Mouse (Mus musculus): ENCODE measurements at regions not wholly inside any gene's neighbourhood (a gene's known extent, or its start where the extent isn't known, plus 50 kb on each side); places are given as distances from the start of the nearest gene placed in this dataset.

GRCm38 (mm10) chr16:85677027-85677426 is 123.8 kb upstream of the Cyyr1 start:
- H3K4me1 ChIP-seq: no peaks in the 10 kb centered on the region
- H3K27me3 ChIP-seq: 0 out of 2 replicates have a peak, but pooled peaks cover 7% of the 10 kb centered on the region
- 37% methylated on average over 9 of the region's 9 CpGs for WGBS
- no peak overlapping the region for H3K9ac ChIP-seq
- no peak overlapping the region for H3K4me3 ChIP-seq
- no peaks in the 10 kb centered on the region for H3K36me3 ChIP-seq
- ATAC-seq (ENCODE audit: insufficient number of reproducible peaks, insufficient read depth, low FRiP score, low TSS enrichment, low read depth): no peak
- no peak overlapping the region for H3K4me2 ChIP-seq
- no peak overlapping the region for H3K27ac ChIP-seq
- H3K9me3 ChIP-seq: no peaks in the 10 kb centered on the region

GRCm38 (mm10) chr16:85668767-85669166 is 115.6 kb upstream of the Cyyr1 start:
- no peak overlapping the region for H3K4me2 ChIP-seq
- H3K9me3 ChIP-seq: no peaks in the 10 kb centered on the region
- 77% methylated on average over 5 of the region's 5 CpGs for WGBS
- no peaks in the 10 kb centered on the region for H3K36me3 ChIP-seq
- no peak overlapping the region for H3K27ac ChIP-seq
- H3K4me1 ChIP-seq: no peaks in the 10 kb centered on the region
- H3K9ac ChIP-seq: no peak overlapping the region
- no peaks in the 10 kb centered on the region for H3K27me3 ChIP-seq
- H3K4me3 ChIP-seq: no peak overlapping the region
- no peak for ATAC-seq (ENCODE audit: insufficient number of reproducible peaks, insufficient read depth, low FRiP score, low TSS enrichment, low read depth)

DNA sequence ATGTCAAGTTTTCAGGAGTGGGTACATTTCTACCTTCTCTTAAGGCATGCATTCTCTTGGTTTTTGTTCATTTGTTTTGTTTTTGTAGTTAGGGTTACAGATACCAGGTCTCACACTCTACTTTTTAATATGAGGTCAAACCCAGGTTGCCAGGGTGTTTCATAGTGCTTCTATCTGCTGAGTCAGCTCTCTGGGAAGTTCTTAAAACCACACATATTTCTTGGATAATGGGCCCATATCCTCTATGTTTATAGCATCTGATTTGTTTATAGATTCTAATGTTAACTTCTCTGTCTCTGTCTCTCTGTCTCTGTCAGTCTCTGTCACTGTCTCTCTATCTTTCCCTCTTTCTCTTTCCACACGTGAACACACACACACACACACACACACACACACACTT is 114.6 kb upstream of the Cyyr1 start:
- no peak for ATAC-seq (ENCODE audit: insufficient number of reproducible peaks, insufficient read depth, low FRiP score, low TSS enrichment, low read depth)
- WGBS: 58% methylated on average over 1 of the region's 1 CpGs
- no peaks in the 10 kb centered on the region for H3K9me3 ChIP-seq

GRCm38 (mm10) chr16:85649516-85649915 is 96.3 kb upstream of the Cyyr1 start:
- Histone ChIP-seq H3K4me1 (no peaks in the 10 kb centered on the region), H3K4me3 (no peak overlapping the region), H3K27me3 (no peaks in the 10 kb centered on the region), H3K4me2 (no peak overlapping the region), H3K9me3 (no peaks in the 10 kb centered on the region), H3K9ac (no peak overlapping the region), H3K36me3 (no peaks in the 10 kb centered on the region), H3K27ac (no peak overlapping the region)
- 91% methylated on average over 1 of the region's 1 CpGs for WGBS
- ATAC-seq (ENCODE audit: insufficient number of reproducible peaks, insufficient read depth, low FRiP score, low TSS enrichment, low read depth): no peak

More for the DNA sequence above, 114.6 kb upstream of the Cyyr1 start:
- Histone ChIP-seq H3K27me3 (no peaks in the 10 kb centered on the region), H3K4me2 (no peak overlapping the region), H3K4me3 (no peak overlapping the region), H3K4me1 (no peaks in the 10 kb centered on the region), H3K9ac (no peak overlapping the region), H3K36me3 (no peaks in the 10 kb centered on the region), H3K27ac (no peak overlapping the region)

GRCm38 (mm10) chr16:85640992-85641391 is 87.8 kb upstream of the Cyyr1 start:
- Histone ChIP-seq H3K4me2 (no peak overlapping the region), H3K27me3 (no peaks in the 10 kb centered on the region), H3K9ac (no peak overlapping the region), H3K4me3 (no peak overlapping the region), H3K9me3 (no peaks in the 10 kb centered on the region), H3K27ac (no peak overlapping the region), H3K4me1 (no peaks in the 10 kb centered on the region), H3K36me3 (no peaks in the 10 kb centered on the region)
- WGBS: 87% methylated on average over 4 of the region's 4 CpGs
- no peak for ATAC-seq (ENCODE audit: insufficient number of reproducible peaks, insufficient read depth, low FRiP score, low TSS enrichment, low read depth)

DNA sequence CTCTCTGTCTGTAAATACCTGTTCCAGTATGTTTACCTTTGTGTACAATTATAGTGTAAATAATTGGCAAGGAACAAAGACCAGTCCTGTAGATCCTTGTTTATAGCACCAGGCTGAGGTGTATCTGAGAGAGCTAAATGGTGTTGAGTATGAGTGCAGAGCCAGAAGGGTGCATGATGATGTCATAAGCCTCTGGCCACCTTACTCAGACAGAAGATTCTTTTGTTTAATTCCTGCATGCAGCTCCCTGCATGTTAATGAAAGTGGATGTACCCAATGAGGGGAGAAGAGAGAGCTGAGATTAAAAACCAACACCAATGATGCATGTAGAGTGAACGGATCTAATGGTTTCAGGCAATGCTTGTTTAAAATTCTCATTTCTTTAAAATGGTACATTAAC is 83.9 kb upstream of the Cyyr1 start:
- no peak overlapping the region for H3K27ac ChIP-seq
- no peaks in the 10 kb centered on the region for H3K4me1 ChIP-seq
- no peak for ATAC-seq (ENCODE audit: insufficient number of reproducible peaks, insufficient read depth, low FRiP score, low TSS enrichment, low read depth)
- 81% methylated on average over 1 of the region's 1 CpGs for WGBS
- H3K4me3 ChIP-seq: no peak overlapping the region
- no peaks in the 10 kb centered on the region for H3K9me3 ChIP-seq
- H3K9ac ChIP-seq: no peak overlapping the region
- H3K27me3 ChIP-seq: no peaks in the 10 kb centered on the region
- H3K36me3 ChIP-seq: no peaks in the 10 kb centered on the region
- H3K4me2 ChIP-seq: no peak overlapping the region

- H3K9me3 ChIP-seq: no peaks in the 10 kb centered on the region
These were observed 76.5 kb upstream of the Cyyr1 start for GRCm38 (mm10) chr16:85629738-85630137.

GRCm38 (mm10) chr16:85624505-85624904 is 71.3 kb upstream of the Cyyr1 start:
- no peak overlapping the region for H3K4me2 ChIP-seq
- no peaks in the 10 kb centered on the region for H3K4me1 ChIP-seq
- no peaks in the 10 kb centered on the region for H3K9me3 ChIP-seq
- no peak overlapping the region for H3K4me3 ChIP-seq
- no peak for ATAC-seq (ENCODE audit: insufficient number of reproducible peaks, insufficient read depth, low FRiP score, low TSS enrichment, low read depth)
- 84% methylated on average over 8 of the region's 8 CpGs for WGBS
- H3K9ac ChIP-seq: no peak overlapping the region
- H3K27me3 ChIP-seq: no peaks in the 10 kb centered on the region
- H3K27ac ChIP-seq: no peak overlapping the region
- no peaks in the 10 kb centered on the region for H3K36me3 ChIP-seq

More at GRCm38 (mm10) chr16:85629738-85630137, 76.5 kb upstream of the Cyyr1 start:
- Histone ChIP-seq H3K4me1 (no peaks in the 10 kb centered on the region), H3K4me2 (no peak overlapping the region), H3K9ac (no peak overlapping the region), H3K27ac (no peak overlapping the region), H3K4me3 (no peak overlapping the region), H3K27me3 (no peaks in the 10 kb centered on the region), H3K36me3 (no peaks in the 10 kb centered on the region)
- whole genome bisulfite sequencing: 77% methylated on average over 3 of the region's 3 CpGs
- ATAC-seq (ENCODE audit: insufficient number of reproducible peaks, insufficient read depth, low FRiP score, low TSS enrichment, low read depth): no peak

DNA sequence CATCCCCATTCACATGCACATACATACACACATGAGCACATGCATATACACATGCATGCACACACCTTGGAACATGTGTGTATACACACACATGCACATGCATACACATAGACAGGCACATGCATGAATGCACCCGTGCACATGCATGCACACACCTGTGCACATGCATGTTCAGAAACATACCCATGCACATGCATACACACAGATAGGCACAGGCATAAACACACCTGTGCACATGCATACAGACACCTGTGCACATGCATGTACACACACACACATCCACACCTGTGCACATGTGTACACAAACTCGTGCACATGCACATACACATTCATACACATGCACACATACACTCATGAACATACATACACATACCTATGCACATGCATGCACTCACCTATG is 50.9 kb upstream of the Cyyr1 start:
- 82% methylated on average over 2 of the region's 2 CpGs for WGBS
- Histone ChIP-seq H3K4me2 (no peak overlapping the region), H3K9ac (no peak overlapping the region), H3K27ac (no peak overlapping the region), H3K27me3 (no peaks in the 10 kb centered on the region), H3K36me3 (no peaks in the 10 kb centered on the region), H3K4me3 (no peak overlapping the region), H3K4me1 (no peaks in the 10 kb centered on the region), H3K9me3 (no peaks in the 10 kb centered on the region)
- ATAC-seq (ENCODE audit: insufficient number of reproducible peaks, insufficient read depth, low FRiP score, low TSS enrichment, low read depth): no peak
